In genomic region chr2:68005711-68006110, GRCm38 (mm10) we compare ENCODE assay signal across 23 mouse cellular contexts.
DNase-seq lines count a peak whose midpoint lies in the region; ATAC-seq and TF ChIP-seq lines count a peak whose summit lies in the region.
"Had no signal": no experiment of that assay in that cellular context is flagged by ENCODE, and none has a peak within 500 bp of the region (broad histone marks: within the 10 kb centered on the region; RNA-seq: fewer than 3 reads in every experiment).

No protein-coding gene starts in this region.

- peak; percentile 27; the same call in 1 of the 2 replicates for ATAC-seq in forebrain, embryonic 13.5 days
- no peak for ATAC-seq in midbrain, embryonic 13.5 days
- ATAC-seq: inflammation-experienced regulatory T-cells, adult 6 months had no signal

- H3K27ac ChIP-seq in forebrain, embryonic 13.5 days, result no peak overlapping the region
- no peak overlapping the region for H3K27ac ChIP-seq in forebrain, embryonic 10.5 days
- H3K27ac ChIP-seq in midbrain, embryonic 13.5 days, result no peak overlapping the region
- H3K27ac ChIP-seq: heart, embryonic 13.5 days; hindbrain, embryonic 14.5 days; limb, embryonic 13.5 days; lung, embryonic 15.5 days had no signal

- H3K4me2 ChIP-seq in forebrain, embryonic 13.5 days, result no peak overlapping the region
- H3K4me2 ChIP-seq in myocyte (ENCODE audit: low read depth), result peak overlapping the region; percentile 52
- H3K4me2 ChIP-seq in midbrain, embryonic 13.5 days (replicated peaks), result no peak overlapping the region
- H3K4me2 ChIP-seq: heart, embryonic 13.5 days; hindbrain, embryonic 14.5 days; limb, embryonic 13.5 days; liver, embryonic 11.5 days; lung, embryonic 15.5 days; midbrain, embryonic 11.5 days had no signal

- H3K4me3 ChIP-seq in forebrain, embryonic 13.5 days, result no peak overlapping the region
- no peak overlapping the region for H3K4me3 ChIP-seq in forebrain, embryonic 10.5 days
- no peak overlapping the region for H3K4me3 ChIP-seq in myocyte
- H3K4me3 ChIP-seq in midbrain, embryonic 13.5 days (replicated peaks), result no peak overlapping the region
- H3K4me3 ChIP-seq: heart, embryonic 13.5 days; limb, embryonic 13.5 days; lung, embryonic 15.5 days had no signal

- WGBS in forebrain, embryonic 13.5 days, result 71% methylated on average over 7 of the region's 7 CpGs
- WGBS in forebrain, embryonic 10.5 days, result 91% methylated on average over 7 of the region's 7 CpGs
- WGBS in midbrain, embryonic 13.5 days, result 77% methylated on average over 7 of the region's 7 CpGs

- intact Hi-C loops in left cerebral cortex, postnatal 25 days (cut with DNase I), result no loop called here
- intact Hi-C loops in left cerebral cortex, postnatal 4 days (cut with DNase I), result no loop called here

- no peaks in the 10 kb centered on the region for H3K4me1 ChIP-seq in forebrain, embryonic 13.5 days
- H3K4me1 ChIP-seq in forebrain, embryonic 10.5 days, result no peaks in the 10 kb centered on the region
- H3K4me1 ChIP-seq in midbrain, embryonic 13.5 days (replicated peaks), result no peaks in the 10 kb centered on the region
- H3K4me1 ChIP-seq: heart, embryonic 13.5 days; limb, embryonic 13.5 days; lung, embryonic 15.5 days had no signal

- H3K36me3 ChIP-seq in forebrain, embryonic 13.5 days (ENCODE audit: poor library complexity, severe bottlenecking), result no peaks in the 10 kb centered on the region
- no peaks in the 10 kb centered on the region for H3K36me3 ChIP-seq in forebrain, embryonic 10.5 days (replicated peaks)
- H3K36me3 ChIP-seq in myocyte (ENCODE audit: control insufficient read depth, insufficient read depth), result no peaks in the 10 kb centered on the region
- H3K36me3 ChIP-seq in midbrain, embryonic 13.5 days, result no peaks in the 10 kb centered on the region
- H3K36me3 ChIP-seq: heart, embryonic 13.5 days; limb, embryonic 13.5 days; lung, embryonic 15.5 days had no signal

- no peak overlapping the region for H3K9ac ChIP-seq in forebrain, embryonic 13.5 days
- H3K9ac ChIP-seq in midbrain, embryonic 13.5 days (replicated peaks), result no peak overlapping the region
- H3K9ac ChIP-seq: heart, embryonic 13.5 days; hindbrain, embryonic 14.5 days; limb, embryonic 13.5 days; lung, embryonic 15.5 days had no signal

- no peak for TF ChIP-seq POLR2A in myocyte (IDR thresholded peaks at IDR 0.05; ENCODE audit: insufficient read length, low read depth)

- no peaks in the 10 kb centered on the region for H3K27me3 ChIP-seq in forebrain, embryonic 13.5 days
- H3K27me3 ChIP-seq in forebrain, embryonic 10.5 days (ENCODE audit: poor library complexity, severe bottlenecking), result no peaks in the 10 kb centered on the region
- H3K27me3 ChIP-seq in myocyte (ENCODE audit: control insufficient read depth, insufficient read depth, insufficient read length), result no peaks in the 10 kb centered on the region
- no peaks in the 10 kb centered on the region for H3K27me3 ChIP-seq in midbrain, embryonic 13.5 days
- H3K27me3 ChIP-seq: CH12.LX; heart, embryonic 13.5 days; limb, embryonic 13.5 days; lung, embryonic 15.5 days had no signal

- no peak overlapping the region for H3ac ChIP-seq in myocyte (ENCODE audit: control insufficient read depth, insufficient read length)

- no peaks in the 10 kb centered on the region for H3K9me3 ChIP-seq in forebrain, embryonic 13.5 days (replicated peaks)
- H3K9me3 ChIP-seq in forebrain, embryonic 10.5 days, result no peaks in the 10 kb centered on the region
- H3K9me3 ChIP-seq in midbrain, embryonic 13.5 days, result no peaks in the 10 kb centered on the region
- H3K9me3 ChIP-seq: heart, embryonic 13.5 days; limb, embryonic 13.5 days; lung, embryonic 15.5 days had no signal

- no peaks in the 10 kb centered on the region for H3K79me2 ChIP-seq in myocyte (ENCODE audit: control insufficient read depth, insufficient read depth)

- no peak for DNase-seq in forebrain, embryonic 10.5 days (ENCODE audit: extremely low spot score, low spot score)
- peak; percentile 25 to 71 for DNase-seq in frontal cortex, adult 2 months (ENCODE audit: extremely low spot score in 1 of 2, low spot score in 1 of 2)
- DNase-seq in frontal cortex, postnatal 14 days (ENCODE audit: low spot score in 2 of 2), result no peak
- DNase-seq in left cerebral cortex, postnatal 25 days (ENCODE audit: low spot score in 2 of 2), result peak; percentile 24 to 61
- no peak for DNase-seq in left cerebral cortex, postnatal 4 days
- DNase-seq: adrenal gland, adult 8-10 months; cerebellum, adult 11 months; cerebellum, adult 9-10 months; cerebellum, postnatal 36 days; heart, postnatal 10 days; kidney, adult 11 months; kidney, postnatal 14 days had no signal

TF ChIP-seq in myocyte, 11 proteins besides CTCF, POLR2A, EP300 and RAD21:
- no peak for TF ChIP-seq TCF3 (IDR thresholded peaks at IDR 0.05; ENCODE audit: insufficient read length, low read depth)

Comparison
In these comparisons a context has a peak if more than half of its experiments do, and no peak if none do; other contexts are left out.
1. DNase-seq: peak in frontal cortex, adult 2 months (2 of 2) and left cerebral cortex, postnatal 25 days (2 of 2); none in forebrain, embryonic 10.5 days (single experiment), frontal cortex, postnatal 14 days (0 of 2) and left cerebral cortex, postnatal 4 days (single experiment).